Mouse (Mus musculus) hindbrain, embryonic 10.5 days (tissue): ENCODE results near the gene Ube2c. TPM values are rescaled to one million over a fixed set of nuclear protein-coding genes. Genes with fewer than 3 reads are reported as not detected.

ENCODE experiments used
- DNase-seq: peaks from one replicate; pipeline ENCODE4 v3.0.0-alpha.2; 2017; ENCODE audit warnings: low spot score
- H3K27ac ChIP-seq: fragments of 300-500 bp; sonication (generic); 2 replicates; pipeline ENCODE4 v1.5.1; 2016; ENCODE audit warnings: mild to moderate bottlenecking, moderate library complexity
- H3K27me3 ChIP-seq: fragments of 300-500 bp; sonication (generic); 2 replicates; pipeline ENCODE4 v1.6.1; 2016; ENCODE audit warnings: mild to moderate bottlenecking; ENCODE audit not compliant: poor library complexity, insufficient read depth, severe bottlenecking
- H3K36me3 ChIP-seq: fragments of 300-500 bp; sonication (generic); 2 replicates; pipeline ENCODE4 v1.6.1; 2016; ENCODE audit warnings: mild to moderate bottlenecking, moderate library complexity
- H3K4me1 ChIP-seq: fragments of 300-500 bp; sonication (generic); replicated peaks from 2 replicates; pipeline ENCODE4 v1.6.1; 2016; ENCODE audit warnings: mild to moderate bottlenecking
- H3K4me3 ChIP-seq: fragments of 300-500 bp; sonication (generic); 2 replicates; pipeline ENCODE4 v1.5.1; 2016; ENCODE audit warnings: mild to moderate bottlenecking, moderate library complexity
- H3K9me3 ChIP-seq: fragments of 300-500 bp; sonication (generic); 2 replicates; pipeline ENCODE4 v1.6.1; 2016; ENCODE audit warnings: mild to moderate bottlenecking, moderate library complexity
- WGBS: fragments of 180-500 bp; shearing (Covaris S2); methylation state at CpG from one replicate; pipeline ENCODE4 v1.1.7; 2016; 5-methylcytosine and 5-hydroxymethylcytosine counted together
- polyA plus RNA-seq: library from polyadenylated mRNA; unstranded; fragments of >200 nt; fragmentation: Nextera tagmentation; extraction: Ambion mirVana; gene quantifications from 2 replicates; pipeline ENCODE4 v1.2.1, GENCODE M21; 2016

Gene Ube2c
- polyA plus RNA-seq, 1 experiment from 2014 or later: 588 TPM

DNA sequence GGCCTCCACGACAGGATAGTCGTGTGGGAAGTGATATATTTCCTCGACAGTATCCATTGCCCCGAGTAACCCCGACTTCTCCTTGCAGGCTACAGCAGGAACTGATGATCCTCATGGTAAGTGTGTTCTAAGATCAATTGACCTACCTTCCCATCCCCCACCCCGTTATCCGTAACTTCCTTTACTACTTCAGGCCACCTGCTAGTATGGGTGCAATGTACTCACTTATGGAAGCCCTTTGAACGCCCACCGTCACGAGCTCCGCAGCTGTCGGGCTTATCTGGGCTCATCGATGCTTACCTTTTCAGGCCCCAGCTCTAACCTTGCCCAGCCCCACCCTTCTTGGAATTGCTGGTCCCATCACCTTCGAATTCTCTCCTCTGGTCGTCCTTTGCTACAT is 581 bp downstream of the Ube2c start:
- H3K27me3 ChIP-seq: no peaks in the 10 kb centered on the region
- H3K4me1 ChIP-seq: peaks cover 38% of the 10 kb centered on the region
- H3K4me3 ChIP-seq: peak overlapping the region; percentile 93
- DNase-seq: peak; percentile 12
- H3K27ac ChIP-seq: peak overlapping the region; percentile 96
- H3K36me3 ChIP-seq: peaks cover 64% of the 10 kb centered on the region
- no peaks in the 10 kb centered on the region for H3K9me3 ChIP-seq
- 8% methylated on average over 15 of the region's 15 CpGs for WGBS

DNA sequence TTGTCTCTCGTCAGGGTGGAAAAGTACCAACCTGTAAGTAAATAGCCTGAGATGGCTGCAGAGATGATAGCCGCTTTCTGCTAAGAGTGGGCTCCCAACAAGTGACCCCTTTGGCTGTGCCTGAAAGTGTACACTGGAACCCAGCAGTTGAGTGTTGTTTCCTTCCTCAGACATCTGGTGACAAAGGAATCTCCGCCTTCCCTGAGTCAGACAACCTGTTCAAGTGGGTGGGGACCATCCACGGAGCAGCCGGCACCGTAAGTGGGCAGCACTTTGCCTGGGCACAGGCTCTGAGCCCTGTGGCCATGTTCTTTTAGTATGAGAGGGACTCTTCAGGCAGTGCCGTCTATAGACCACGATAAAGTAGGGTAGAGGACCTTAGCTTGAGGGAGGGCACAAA is 1.4 kb downstream of the Ube2c start:
- no peak for DNase-seq
- peak overlapping the region; percentile 96 for H3K27ac ChIP-seq

DNA sequence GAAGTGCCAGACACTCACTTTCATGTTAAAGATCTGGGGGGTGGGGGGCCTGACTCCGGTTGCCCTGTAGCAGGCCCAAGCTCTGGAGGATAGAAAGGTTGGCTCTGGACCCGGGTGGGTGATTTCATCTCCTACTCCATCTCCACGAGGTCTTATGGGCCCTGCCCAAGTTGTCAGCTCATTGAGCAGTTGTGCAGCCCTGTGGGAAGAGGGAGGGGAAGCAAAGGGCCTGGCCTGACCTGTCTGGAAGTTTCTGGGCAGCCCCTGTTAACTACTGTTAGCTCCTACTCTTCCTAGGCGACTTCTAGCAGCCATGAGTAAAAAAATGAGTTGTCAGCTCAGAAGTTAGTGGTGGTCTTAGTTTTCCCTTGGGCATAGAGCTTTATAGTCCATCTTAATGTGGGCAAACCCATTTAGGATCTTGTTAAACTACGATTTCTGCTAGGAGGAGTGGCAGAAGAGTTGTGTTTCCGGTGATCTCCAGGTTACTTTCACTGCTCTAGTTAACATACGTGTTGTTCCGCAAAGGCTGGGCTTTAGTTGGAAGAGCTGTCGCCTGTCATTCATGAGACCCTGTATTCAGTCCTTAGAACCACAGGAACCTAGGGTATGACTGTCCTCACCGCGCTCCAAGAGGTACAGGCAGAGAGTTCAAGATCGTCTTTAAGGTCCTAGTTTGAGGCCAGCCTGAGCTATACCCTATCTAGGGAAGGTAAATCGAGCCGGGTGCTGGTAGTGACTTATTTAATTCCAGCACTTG is 3.7 kb downstream of the Ube2c start:
- H3K27me3 ChIP-seq: peaks cover 11% of the 10 kb centered on the region
- WGBS: 80% methylated on average over 14 of the region's 14 CpGs
- DNase-seq: no peak
- peaks cover 30% of the 10 kb centered on the region for H3K4me1 ChIP-seq
- no peak overlapping the region for H3K4me3 ChIP-seq
- H3K27ac ChIP-seq: no peak overlapping the region
- peaks cover 33% of the 10 kb centered on the region for H3K36me3 ChIP-seq
- no peaks in the 10 kb centered on the region for H3K9me3 ChIP-seq

More for the DNA sequence above, 1.4 kb downstream of the Ube2c start:
- peaks cover 56% of the 10 kb centered on the region for H3K36me3 ChIP-seq
- H3K4me1 ChIP-seq: peaks cover 38% of the 10 kb centered on the region
- peak overlapping the region; percentile 93 for H3K4me3 ChIP-seq
- no peaks in the 10 kb centered on the region for H3K9me3 ChIP-seq
- 86% methylated on average over 8 of the region's 8 CpGs for WGBS
- H3K27me3 ChIP-seq: no peaks in the 10 kb centered on the region

DNA sequence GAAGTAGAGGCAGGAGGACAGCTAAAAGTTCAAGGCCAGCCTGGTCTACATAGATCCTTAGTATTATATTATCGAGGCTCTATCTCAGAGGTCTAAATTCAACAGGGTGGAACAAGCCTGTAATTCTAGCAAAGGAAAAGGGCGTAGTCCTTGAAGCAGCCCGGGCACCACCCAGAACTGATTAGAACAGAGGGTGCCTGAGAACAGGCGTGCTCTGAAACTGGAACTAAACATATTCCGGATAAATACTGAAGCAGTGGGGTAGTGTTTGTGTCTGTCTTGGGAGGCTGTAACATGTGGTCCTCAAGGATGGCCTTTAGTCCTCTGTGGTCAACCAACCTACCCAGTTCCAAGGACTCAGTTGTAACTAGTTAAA is 4.3 kb downstream of the Ube2c start:
- Histone ChIP-seq H3K4me3 (no peak overlapping the region), H3K27ac (no peak overlapping the region), H3K27me3 (peaks cover 11% of the 10 kb centered on the region), H3K36me3 (peaks cover 33% of the 10 kb centered on the region), H3K4me1 (peaks cover 30% of the 10 kb centered on the region), H3K9me3 (no peaks in the 10 kb centered on the region)
- WGBS: 84% methylated on average over 5 of the region's 5 CpGs
- no peak for DNase-seq

DNA sequence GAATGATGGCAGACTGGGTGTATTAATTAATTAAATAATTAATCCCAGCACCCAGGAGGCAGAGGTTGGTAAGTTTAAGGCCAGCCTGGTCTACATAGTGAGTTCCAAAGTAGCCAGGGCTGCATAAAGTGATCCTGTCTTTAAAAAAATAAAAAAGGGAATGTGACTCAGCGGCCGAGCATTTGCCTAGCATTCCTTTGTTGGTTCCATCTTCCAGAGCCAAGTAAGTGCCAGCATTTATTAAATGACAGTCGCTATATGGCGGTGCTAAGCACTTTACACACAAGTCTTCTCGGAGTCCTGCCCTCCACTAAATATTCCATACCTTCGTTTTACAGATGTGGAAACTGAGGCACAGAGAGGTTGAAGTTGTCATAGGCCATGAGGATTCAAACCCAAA is 6.4 kb downstream of the Ube2c start:
- DNase-seq: no peak
- WGBS: 88% methylated on average over 6 of the region's 6 CpGs

DNA sequence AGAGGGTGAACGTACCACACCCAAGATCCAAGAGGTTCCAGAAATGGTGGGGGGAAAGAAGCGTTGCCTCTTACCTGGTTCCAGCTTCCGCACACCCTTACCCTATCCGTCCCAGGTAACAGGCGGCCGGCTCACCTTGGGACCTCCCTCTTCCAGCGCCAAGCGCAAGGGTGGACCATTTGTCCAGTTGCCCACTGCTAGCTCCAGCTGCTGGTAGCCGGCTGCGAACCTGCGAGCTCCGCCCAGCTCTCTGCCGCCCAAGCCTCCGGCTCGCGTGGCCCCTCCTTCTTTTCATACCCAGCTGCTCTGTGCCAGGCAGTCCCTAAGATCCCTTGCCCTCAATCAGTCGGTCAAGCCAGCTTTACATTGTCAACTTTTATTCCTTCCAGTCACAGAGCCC is 7.1 kb downstream of the Ube2c start:
- peaks cover 20% of the 10 kb centered on the region for H3K36me3 ChIP-seq
- H3K4me3 ChIP-seq: no peak overlapping the region
- no peaks in the 10 kb centered on the region for H3K9me3 ChIP-seq
- no peak overlapping the region for H3K27ac ChIP-seq
- 71% methylated on average over 17 of the region's 17 CpGs for WGBS
- H3K4me1 ChIP-seq: peaks cover 11% of the 10 kb centered on the region
- no peak for DNase-seq
- peaks cover 11% of the 10 kb centered on the region for H3K27me3 ChIP-seq

More for the DNA sequence above, 6.4 kb downstream of the Ube2c start:
- peaks cover 18% of the 10 kb centered on the region for H3K4me1 ChIP-seq
- H3K4me3 ChIP-seq: no peak overlapping the region
- H3K27me3 ChIP-seq: peaks cover 11% of the 10 kb centered on the region
- H3K27ac ChIP-seq: no peak overlapping the region
- no peaks in the 10 kb centered on the region for H3K9me3 ChIP-seq
- H3K36me3 ChIP-seq: peaks cover 27% of the 10 kb centered on the region

DNA sequence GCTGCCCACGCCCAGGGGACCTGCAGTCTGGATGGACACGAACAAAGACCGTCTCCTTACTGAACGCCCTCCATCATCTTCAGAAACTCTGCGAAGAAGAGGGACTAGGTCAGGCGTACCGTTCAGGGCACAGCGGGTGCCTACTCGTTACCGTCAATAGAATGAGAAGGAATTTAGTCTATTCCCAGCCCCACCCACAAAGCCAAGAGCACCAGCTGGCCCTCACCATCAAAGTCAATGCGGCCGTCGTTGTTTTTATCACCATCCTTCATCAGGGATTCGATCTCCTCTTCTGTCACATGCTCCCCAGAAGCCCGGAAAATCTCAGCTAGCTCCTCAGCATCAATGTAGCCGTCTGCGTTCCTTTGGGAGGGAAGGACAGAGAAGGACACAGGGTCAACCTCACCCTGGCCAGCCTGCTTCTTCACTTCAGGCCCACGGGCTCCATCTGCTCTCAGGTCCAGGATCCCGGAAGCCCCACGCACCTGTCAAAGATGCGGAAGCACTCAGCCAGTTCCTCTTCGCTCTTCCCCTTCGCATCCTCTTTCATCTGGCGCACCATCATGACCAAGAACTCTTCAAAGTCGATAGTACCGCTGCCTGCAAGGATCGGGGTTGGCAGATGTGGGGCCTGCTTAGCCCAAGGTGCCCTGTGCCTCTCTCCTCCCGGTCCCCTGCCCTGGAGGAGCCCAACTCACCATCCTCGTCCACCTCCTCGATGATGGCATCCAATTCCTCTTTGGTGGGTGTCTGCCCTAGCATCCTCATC is 7.7 kb downstream of the Ube2c start:
- no peak overlapping the region for H3K4me3 ChIP-seq
- WGBS: 84% methylated on average over 30 of the region's 30 CpGs

DNA sequence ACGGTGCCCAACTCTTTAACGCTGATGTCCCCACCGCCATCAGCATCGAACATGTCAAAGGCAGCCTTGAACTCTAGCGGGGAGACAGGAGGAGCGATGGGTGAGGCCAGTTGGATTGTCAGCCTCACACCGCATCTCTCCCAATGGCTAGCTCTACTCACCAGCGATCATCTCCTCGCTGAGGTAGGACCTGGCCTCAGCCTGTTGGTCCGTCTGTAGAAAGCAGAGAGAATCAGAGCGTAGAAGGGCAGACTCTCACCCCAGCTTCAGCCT is 8.3 kb downstream of the Ube2c start:
- 94% methylated on average over 11 of the region's 11 CpGs for WGBS
- no peak for DNase-seq
- H3K9me3 ChIP-seq: no peaks in the 10 kb centered on the region
- peaks cover 4% of the 10 kb centered on the region; the same call in 1 of the 2 replicates for H3K4me1 ChIP-seq
- H3K27me3 ChIP-seq: peaks cover 11% of the 10 kb centered on the region
- no peak overlapping the region for H3K4me3 ChIP-seq
- H3K27ac ChIP-seq: no peak overlapping the region
- H3K36me3 ChIP-seq: peaks cover 9% of the 10 kb centered on the region

More for the DNA sequence above, 7.7 kb downstream of the Ube2c start:
- DNase-seq: no peak
- H3K36me3 ChIP-seq: peaks cover 14% of the 10 kb centered on the region
- peaks cover 11% of the 10 kb centered on the region for H3K27me3 ChIP-seq
- no peaks in the 10 kb centered on the region for H3K9me3 ChIP-seq
- no peak overlapping the region for H3K27ac ChIP-seq
- peaks cover 5% of the 10 kb centered on the region; the same call in 1 of the 2 replicates for H3K4me1 ChIP-seq

DNA sequence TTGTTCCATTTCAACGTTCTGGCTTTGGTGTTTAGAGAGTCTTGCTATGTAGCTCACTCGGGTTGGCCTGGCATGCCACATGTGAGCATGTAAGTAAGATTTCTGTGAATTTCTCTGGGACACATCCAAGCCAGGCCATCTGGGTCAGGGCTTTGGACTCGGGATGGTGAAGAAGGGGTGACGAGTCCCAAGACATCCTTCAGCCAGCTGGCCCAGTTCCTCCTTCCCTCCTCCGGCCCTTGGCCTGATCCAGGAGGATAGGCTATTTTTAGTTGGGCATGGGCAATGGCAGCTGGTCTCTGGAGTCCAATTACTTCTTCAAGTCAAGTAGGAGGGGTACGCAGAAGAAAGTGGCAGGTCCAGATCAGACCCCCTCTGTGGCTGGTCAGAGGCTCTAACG is 9.1 kb downstream of the Ube2c start:
- H3K27ac ChIP-seq: no peak overlapping the region
- no peaks in the 10 kb centered on the region; the same call in 1 of the 2 replicates for H3K4me1 ChIP-seq
- 85% methylated on average over 7 of the region's 7 CpGs for WGBS
- H3K9me3 ChIP-seq: no peaks in the 10 kb centered on the region
- peaks cover 11% of the 10 kb centered on the region for H3K27me3 ChIP-seq
- H3K4me3 ChIP-seq: no peak overlapping the region
- peaks cover under 1% of the 10 kb centered on the region; the same call in 1 of the 2 replicates for H3K36me3 ChIP-seq
- no peak for DNase-seq

DNA sequence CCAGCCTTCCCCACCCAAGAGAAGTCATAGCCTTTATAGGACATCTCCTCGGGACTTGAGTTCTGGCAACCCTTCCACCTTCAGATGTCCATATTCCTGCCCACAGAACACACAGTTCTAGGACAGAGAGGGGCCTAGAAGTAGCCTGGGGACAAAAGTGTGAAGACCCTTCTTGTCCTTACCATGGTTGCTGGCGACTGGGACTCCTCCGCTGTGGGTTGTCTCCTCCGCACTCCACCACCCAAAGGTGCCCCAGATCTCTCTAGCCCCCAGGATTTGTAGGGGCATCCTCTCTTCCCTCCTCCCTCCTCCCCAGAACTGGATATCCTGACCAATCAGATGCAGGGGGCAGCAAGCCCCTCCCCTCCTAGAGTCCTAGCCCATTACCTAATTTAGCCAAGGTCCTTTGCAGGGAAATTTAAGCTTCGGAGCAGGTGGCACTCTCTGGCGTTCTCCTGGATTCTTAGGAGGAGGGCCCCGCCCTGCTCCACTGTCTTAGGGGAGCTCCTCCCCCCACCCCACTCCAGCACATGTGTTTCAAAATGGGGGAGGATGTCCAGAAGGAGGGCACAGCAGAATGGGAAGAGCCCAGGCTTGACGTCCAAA is 9.9 kb downstream of the Ube2c start, which contains the start of gene Tnnc2:
Gene Tnnc2 (minus strand): TSS at position 487 of the 606 bp plus-strand sequence.
- Histone ChIP-seq H3K4me1 (no peaks in the 10 kb centered on the region; the same call in 1 of the 2 replicates), H3K4me3 (no peak within 1 kb of the TSS), H3K36me3 (no peaks in the 10 kb centered on the region), H3K27me3 (peaks cover 11% of the 10 kb centered on the region), H3K9me3 (no peaks in the 10 kb centered on the region), H3K27ac (no peak within 1 kb of the TSS)
- DNase-seq: no peak
- 71% methylated on average over 8 of the region's 8 CpGs for WGBS

DNA sequence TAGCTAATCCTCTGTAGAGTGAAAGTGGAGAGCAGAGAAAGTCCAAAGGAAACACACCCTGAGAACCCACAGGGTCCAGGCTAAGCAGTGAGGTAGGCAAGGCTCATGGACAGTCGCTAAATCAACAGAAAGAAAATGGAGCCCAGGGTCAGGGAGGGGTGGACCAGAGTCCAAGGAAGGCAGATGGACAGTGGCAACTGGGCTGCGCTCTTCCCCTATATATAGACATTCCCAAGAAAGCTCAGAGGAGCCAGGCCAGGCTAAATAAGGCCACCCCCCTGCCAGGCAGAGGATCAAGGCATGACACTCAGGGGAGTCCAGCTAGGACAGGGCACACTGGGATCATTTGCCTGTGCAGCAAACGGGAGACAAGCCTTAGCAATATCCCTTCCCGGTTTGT is 12.2 kb downstream of the Ube2c start:
- H3K36me3 ChIP-seq: no peaks in the 10 kb centered on the region
- H3K4me3 ChIP-seq: no peak overlapping the region
- peaks cover 8% of the 10 kb centered on the region for H3K27me3 ChIP-seq
- DNase-seq: no peak
- H3K9me3 ChIP-seq: no peaks in the 10 kb centered on the region
- H3K4me1 ChIP-seq: peaks cover 22% of the 10 kb centered on the region
- 69% methylated on average over 4 of the region's 4 CpGs for WGBS
- no peak overlapping the region for H3K27ac ChIP-seq

DNA sequence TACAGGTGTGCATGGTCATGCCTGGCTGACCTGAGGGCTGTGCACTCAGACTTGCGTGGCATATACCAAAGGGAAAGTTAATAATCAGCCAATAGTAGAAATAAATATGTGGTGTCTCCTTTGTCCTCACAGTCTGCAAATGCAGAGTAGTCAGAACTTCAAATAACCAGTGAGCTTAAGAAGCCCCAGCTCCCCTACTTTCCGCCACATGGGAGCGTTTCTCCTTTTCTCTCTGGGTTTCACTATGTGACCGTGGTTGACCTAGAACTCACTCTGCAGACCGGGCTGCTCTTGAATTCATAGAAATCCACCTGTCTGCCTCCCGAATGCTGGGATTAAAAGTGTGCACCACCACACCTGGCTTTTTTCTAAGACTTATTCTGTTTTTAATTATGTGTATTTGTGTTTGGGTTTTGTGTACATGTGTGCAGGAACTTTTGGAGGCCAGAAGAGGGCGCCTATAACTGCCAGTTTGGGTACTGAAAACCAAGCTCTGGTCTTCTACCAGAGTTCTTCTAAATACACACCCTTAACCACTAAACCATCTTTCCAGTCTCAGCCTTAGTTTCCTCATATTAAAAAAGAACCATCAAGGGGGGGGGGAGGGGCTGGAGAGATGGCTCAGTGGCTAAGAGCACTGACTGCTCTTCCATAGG is 14.4 kb downstream of the Ube2c start:
- peaks cover 35% of the 10 kb centered on the region for H3K4me1 ChIP-seq
- H3K36me3 ChIP-seq: peaks cover 8% of the 10 kb centered on the region
- H3K27ac ChIP-seq: no peak overlapping the region
- no peak overlapping the region for H3K4me3 ChIP-seq
- peaks cover 7% of the 10 kb centered on the region; the same call in 1 of the 2 replicates for H3K27me3 ChIP-seq
- no peaks in the 10 kb centered on the region for H3K9me3 ChIP-seq
- 77% methylated on average over 7 of the region's 7 CpGs for WGBS
- DNase-seq: no peak
